Mouse (Mus musculus): ENCODE measurements around the gene Vav3. TPM values are rescaled to one million over a fixed set of nuclear protein-coding genes. Genes with fewer than 3 reads are reported as not detected.

The Vav3 gene
- polyA plus RNA-seq, 1 experiment from 2014 or later: 11.3 TPM

- Histone ChIP-seq H3K9me3 (replicated peaks) (no peaks in the 10 kb centered on the region), H3K27me3 (replicated peaks) (no peaks in the 10 kb centered on the region), H3K9ac (replicated peaks) (no peak overlapping the region), H3K36me3 (no peaks in the 10 kb centered on the region), H3K4me2 (no peak overlapping the region), H3K27ac (replicated peaks) (no peak overlapping the region), H3K4me3 (replicated peaks) (no peak overlapping the region), H3K4me1 (peaks cover 14% of the 10 kb centered on the region)
- 74% methylated on average over 3 of the region's 3 CpGs for WGBS
- no peak for ATAC-seq (ENCODE audit: low FRiP score)
Measured at GRCm38 (mm10) chr3:109486786-109487185, 146.3 kb downstream of the Vav3 start.

- peaks cover 14% of the 10 kb centered on the region for H3K4me1 ChIP-seq
- ATAC-seq (ENCODE audit: low FRiP score): no peak
- no peaks in the 10 kb centered on the region for H3K36me3 ChIP-seq
- no peak overlapping the region for H3K9ac ChIP-seq (replicated peaks)
- no peaks in the 10 kb centered on the region for H3K27me3 ChIP-seq (replicated peaks)
- WGBS: 91% methylated on average over 4 of the region's 4 CpGs
- H3K4me3 ChIP-seq (replicated peaks): no peak overlapping the region
- no peaks in the 10 kb centered on the region for H3K9me3 ChIP-seq (replicated peaks)
- H3K4me2 ChIP-seq: no peak overlapping the region
- no peak overlapping the region for H3K27ac ChIP-seq (replicated peaks)
Measured at GRCm38 (mm10) chr3:109487823-109488222, 147.4 kb downstream of the Vav3 start.

- no peaks in the 10 kb centered on the region for H3K27me3 ChIP-seq (replicated peaks)
- H3K9me3 ChIP-seq (replicated peaks): no peaks in the 10 kb centered on the region
- peaks cover 14% of the 10 kb centered on the region for H3K4me1 ChIP-seq
- H3K27ac ChIP-seq (replicated peaks): no peak overlapping the region; the same call in 1 of the 2 replicates
- H3K4me3 ChIP-seq (replicated peaks): no peak overlapping the region
- 17% methylated on average over 4 of the region's 4 CpGs for WGBS
- H3K4me2 ChIP-seq: no peak overlapping the region
- peak; percentile 32 for ATAC-seq (ENCODE audit: low FRiP score)
- H3K36me3 ChIP-seq: no peaks in the 10 kb centered on the region
- H3K9ac ChIP-seq (replicated peaks): no peak overlapping the region
Measured at GRCm38 (mm10) chr3:109488750-109489171, 148.3 kb downstream of the Vav3 start.

GRCm38 (mm10) chr3:109490561-109491296 lies 150.3 kb downstream of the Vav3 start:
- no peaks in the 10 kb centered on the region for H3K36me3 ChIP-seq
- H3K4me2 ChIP-seq: no peak overlapping the region
- ATAC-seq (ENCODE audit: low FRiP score): no peak
- no peaks in the 10 kb centered on the region for H3K27me3 ChIP-seq (replicated peaks)
- H3K9ac ChIP-seq (replicated peaks): no peak overlapping the region
- peaks cover 14% of the 10 kb centered on the region for H3K4me1 ChIP-seq
- WGBS: 71% methylated on average over 11 of the region's 11 CpGs
- no peaks in the 10 kb centered on the region for H3K9me3 ChIP-seq (replicated peaks)
- no peak overlapping the region for H3K27ac ChIP-seq (replicated peaks)
- H3K4me3 ChIP-seq (replicated peaks): no peak overlapping the region

GRCm38 (mm10) chr3:109491568-109491967 lies 151.1 kb downstream of the Vav3 start:
- no peak overlapping the region for H3K9ac ChIP-seq (replicated peaks)
- peak; percentile 55; the same call in 1 of the 2 replicates for ATAC-seq (ENCODE audit: low FRiP score)
- no peak overlapping the region for H3K4me3 ChIP-seq (replicated peaks)
- H3K9me3 ChIP-seq (replicated peaks): no peaks in the 10 kb centered on the region
- WGBS: 5% methylated on average over 2 of the region's 2 CpGs
- no peaks in the 10 kb centered on the region for H3K36me3 ChIP-seq
- no peaks in the 10 kb centered on the region for H3K27me3 ChIP-seq (replicated peaks)
- no peak overlapping the region for H3K4me2 ChIP-seq
- peaks cover 18% of the 10 kb centered on the region for H3K4me1 ChIP-seq
- H3K27ac ChIP-seq (replicated peaks): no peak overlapping the region

GRCm38 (mm10) chr3:109496461-109496860 lies 156.0 kb downstream of the Vav3 start:
- 27% methylated on average over 5 of the region's 5 CpGs for WGBS
- no peaks in the 10 kb centered on the region for H3K36me3 ChIP-seq
- H3K4me1 ChIP-seq: peaks cover 5% of the 10 kb centered on the region
- H3K27me3 ChIP-seq (replicated peaks): no peaks in the 10 kb centered on the region
- no peak overlapping the region for H3K27ac ChIP-seq (replicated peaks)
- H3K4me2 ChIP-seq: no peak overlapping the region
- no peaks in the 10 kb centered on the region for H3K9me3 ChIP-seq (replicated peaks)
- H3K9ac ChIP-seq (replicated peaks): no peak overlapping the region
- ATAC-seq (ENCODE audit: low FRiP score): 0 out of 2 replicates have a peak, but pooled peaks have one; percentile 15
- no peak overlapping the region for H3K4me3 ChIP-seq (replicated peaks)

- Histone ChIP-seq H3K27ac (replicated peaks) (no peak overlapping the region), H3K9ac (replicated peaks) (no peak overlapping the region), H3K4me3 (replicated peaks) (no peak overlapping the region), H3K27me3 (replicated peaks) (no peaks in the 10 kb centered on the region), H3K4me1 (peaks cover 5% of the 10 kb centered on the region), H3K4me2 (no peak overlapping the region), H3K36me3 (no peaks in the 10 kb centered on the region), H3K9me3 (replicated peaks) (no peaks in the 10 kb centered on the region)
- no peak for ATAC-seq (ENCODE audit: low FRiP score)
- WGBS: 59% methylated on average over 4 of the region's 4 CpGs
Measured at GRCm38 (mm10) chr3:109497074-109497473, 156.6 kb downstream of the Vav3 start.

- ATAC-seq (ENCODE audit: low FRiP score): no peak
Measured at GRCm38 (mm10) chr3:109499861-109500456, 159.5 kb downstream of the Vav3 start.

GRCm38 (mm10) chr3:109509784-109510183 lies 169.3 kb downstream of the Vav3 start:
- ATAC-seq (ENCODE audit: low FRiP score): no peak
- Histone ChIP-seq H3K4me2 (no peak overlapping the region), H3K36me3 (no peaks in the 10 kb centered on the region), H3K9me3 (replicated peaks) (no peaks in the 10 kb centered on the region), H3K4me3 (replicated peaks) (no peak overlapping the region), H3K27me3 (replicated peaks) (no peaks in the 10 kb centered on the region), H3K4me1 (no peaks in the 10 kb centered on the region), H3K27ac (replicated peaks) (no peak overlapping the region), H3K9ac (replicated peaks) (no peak overlapping the region)
- 71% methylated on average over 1 of the region's 1 CpGs for WGBS

More at GRCm38 (mm10) chr3:109499861-109500456, 159.5 kb downstream of the Vav3 start:
- H3K4me3 ChIP-seq (replicated peaks): no peak overlapping the region
- no peaks in the 10 kb centered on the region for H3K36me3 ChIP-seq
- H3K27me3 ChIP-seq (replicated peaks): no peaks in the 10 kb centered on the region
- no peak overlapping the region for H3K4me2 ChIP-seq
- peaks cover 5% of the 10 kb centered on the region for H3K4me1 ChIP-seq
- no peaks in the 10 kb centered on the region for H3K9me3 ChIP-seq (replicated peaks)
- WGBS: 88% methylated on average over 1 of the region's 1 CpGs
- no peak overlapping the region for H3K27ac ChIP-seq (replicated peaks)
- no peak overlapping the region for H3K9ac ChIP-seq (replicated peaks)

- ATAC-seq (ENCODE audit: low FRiP score): no peak
- no peak overlapping the region for H3K4me3 ChIP-seq (replicated peaks)
- H3K4me2 ChIP-seq: no peak overlapping the region
- no peak overlapping the region for H3K9ac ChIP-seq (replicated peaks)
- WGBS: 86% methylated on average over 1 of the region's 1 CpGs
- 0 out of 2 replicates have a peak, but pooled peaks cover 2% of the 10 kb centered on the region for H3K4me1 ChIP-seq
- no peaks in the 10 kb centered on the region for H3K9me3 ChIP-seq (replicated peaks)
- H3K36me3 ChIP-seq: no peaks in the 10 kb centered on the region
- H3K27me3 ChIP-seq (replicated peaks): no peaks in the 10 kb centered on the region
- no peak overlapping the region for H3K27ac ChIP-seq (replicated peaks)
Measured at GRCm38 (mm10) chr3:109511849-109512248, 171.4 kb downstream of the Vav3 start.

GRCm38 (mm10) chr3:109515479-109515878 lies 175.0 kb downstream of the Vav3 start:
- 75% methylated on average over 3 of the region's 3 CpGs for WGBS
- Histone ChIP-seq H3K4me3 (replicated peaks) (no peak overlapping the region), H3K9ac (replicated peaks) (no peak overlapping the region), H3K27ac (replicated peaks) (no peak overlapping the region), H3K27me3 (replicated peaks) (no peaks in the 10 kb centered on the region), H3K4me2 (no peak overlapping the region), H3K36me3 (no peaks in the 10 kb centered on the region), H3K4me1 (0 out of 2 replicates have a peak, but pooled peaks cover 2% of the 10 kb centered on the region), H3K9me3 (replicated peaks) (no peaks in the 10 kb centered on the region)
- ATAC-seq (ENCODE audit: low FRiP score): no peak

- H3K27ac ChIP-seq (replicated peaks): no peak overlapping the region
- no peak for ATAC-seq (ENCODE audit: low FRiP score)
- H3K36me3 ChIP-seq: no peaks in the 10 kb centered on the region
- H3K4me1 ChIP-seq: 0 out of 2 replicates have a peak, but pooled peaks cover 2% of the 10 kb centered on the region
- H3K9ac ChIP-seq (replicated peaks): no peak overlapping the region
- 56% methylated on average over 10 of the region's 10 CpGs for WGBS
- H3K27me3 ChIP-seq (replicated peaks): no peaks in the 10 kb centered on the region
- no peak overlapping the region for H3K4me2 ChIP-seq
- H3K4me3 ChIP-seq (replicated peaks): no peak overlapping the region
- H3K9me3 ChIP-seq (replicated peaks): no peaks in the 10 kb centered on the region
Measured at GRCm38 (mm10) chr3:109516372-109516771, 175.9 kb downstream of the Vav3 start.
